Mouse (Mus musculus) limb, embryonic 12.5 days (tissue): Measurements from ENCODE around the gene Gm37240. TPM values are rescaled to one million over a fixed set of nuclear protein-coding genes. Genes with fewer than 3 reads are reported as not detected.

Source experiments
- ATAC-seq: fragments of 200-750 bp; cut with Nextera tagmentation; 2 replicates; pipeline ENCODE4 v1.8.0; 2017; ENCODE audit warnings: low read depth, moderate TSS enrichment; ENCODE audit not compliant: insufficient number of reproducible peaks, insufficient read depth, low FRiP score, low TSS enrichment
- H3K27ac ChIP-seq: fragments of 300-500 bp; sonication (generic); 2 replicates; pipeline ENCODE4 v1.5.1; 2016; ENCODE audit warnings: mild to moderate bottlenecking, moderate library complexity
- H3K27me3 ChIP-seq: fragments of 300-500 bp; sonication (generic); 2 replicates; pipeline ENCODE4 v1.6.1; 2016; ENCODE audit warnings: mild to moderate bottlenecking, moderate library complexity
- H3K36me3 ChIP-seq: fragments of 300-500 bp; sonication (generic); 2 replicates; pipeline ENCODE4 v1.6.1; 2016; ENCODE audit warnings: mild to moderate bottlenecking, moderate library complexity
- H3K4me1 ChIP-seq: fragments of 300-500 bp; sonication (generic); replicated peaks from 2 replicates; pipeline ENCODE4 v1.6.1; 2016
- H3K4me2 ChIP-seq: fragments of 300-500 bp; sonication (generic); 2 replicates; pipeline ENCODE4 v1.6.1; 2016; ENCODE audit warnings: mild to moderate bottlenecking, moderate library complexity
- H3K4me3 ChIP-seq: fragments of 300-500 bp; sonication (generic); replicated peaks from 2 replicates; pipeline ENCODE4 v1.5.1; 2016; ENCODE audit warnings: mild to moderate bottlenecking
- H3K9ac ChIP-seq: fragments of 300-500 bp; sonication (generic); replicated peaks from 2 replicates; pipeline ENCODE4 v1.6.1; 2016; ENCODE audit warnings: mild to moderate bottlenecking, moderate library complexity
- H3K9me3 ChIP-seq: fragments of 300-500 bp; sonication (generic); 2 replicates; pipeline ENCODE4 v1.6.1; 2016; ENCODE audit warnings: mild to moderate bottlenecking, moderate library complexity
- WGBS: fragments of 180-500 bp; shearing (Covaris S2); methylation state at CpG from one replicate; pipeline ENCODE4 v1.1.7; 2016; 5-methylcytosine and 5-hydroxymethylcytosine counted together
- polyA plus RNA-seq: library from polyadenylated mRNA; unstranded; fragments of >200 nt; fragmentation: Nextera tagmentation; extraction: Ambion mirVana; gene quantifications from 2 replicates; pipeline ENCODE4 v1.2.1, GENCODE M21; 2016

The Gm37240 gene
- polyA plus RNA-seq, 1 experiment from 2014 or later, result 3.4 TPM

DNA sequence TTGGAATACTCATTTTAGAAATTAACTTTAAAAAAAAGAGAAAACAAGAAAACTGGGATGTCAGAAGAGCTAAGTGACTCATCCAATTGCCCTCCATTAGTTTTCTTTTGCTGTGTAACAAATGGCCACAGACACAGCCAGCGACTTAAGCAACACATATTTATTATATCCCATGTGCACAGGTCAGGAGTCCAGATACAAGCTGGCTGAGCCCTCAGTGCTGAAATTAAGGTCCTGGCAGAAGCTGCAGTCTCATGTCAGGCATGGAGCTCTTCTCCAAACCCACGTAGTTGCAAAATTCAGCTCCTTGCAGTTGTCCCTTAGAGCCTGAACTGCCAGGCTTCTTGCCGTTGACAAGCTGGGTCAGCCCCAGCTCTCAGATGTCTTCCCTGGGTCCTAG lies 504.0 kb downstream of the Gm37240 start:
- H3K27me3 ChIP-seq, result no peaks in the 10 kb centered on the region
- ATAC-seq, result no peak
- H3K36me3 ChIP-seq, result no peaks in the 10 kb centered on the region
- no peak overlapping the region for H3K27ac ChIP-seq
- peaks cover 8% of the 10 kb centered on the region for H3K4me1 ChIP-seq
- H3K4me2 ChIP-seq, result no peak overlapping the region
- no peak overlapping the region for H3K4me3 ChIP-seq
- no peaks in the 10 kb centered on the region for H3K9me3 ChIP-seq
- no peak overlapping the region for H3K9ac ChIP-seq
- WGBS, result 73% methylated on average over 3 of the region's 3 CpGs

DNA sequence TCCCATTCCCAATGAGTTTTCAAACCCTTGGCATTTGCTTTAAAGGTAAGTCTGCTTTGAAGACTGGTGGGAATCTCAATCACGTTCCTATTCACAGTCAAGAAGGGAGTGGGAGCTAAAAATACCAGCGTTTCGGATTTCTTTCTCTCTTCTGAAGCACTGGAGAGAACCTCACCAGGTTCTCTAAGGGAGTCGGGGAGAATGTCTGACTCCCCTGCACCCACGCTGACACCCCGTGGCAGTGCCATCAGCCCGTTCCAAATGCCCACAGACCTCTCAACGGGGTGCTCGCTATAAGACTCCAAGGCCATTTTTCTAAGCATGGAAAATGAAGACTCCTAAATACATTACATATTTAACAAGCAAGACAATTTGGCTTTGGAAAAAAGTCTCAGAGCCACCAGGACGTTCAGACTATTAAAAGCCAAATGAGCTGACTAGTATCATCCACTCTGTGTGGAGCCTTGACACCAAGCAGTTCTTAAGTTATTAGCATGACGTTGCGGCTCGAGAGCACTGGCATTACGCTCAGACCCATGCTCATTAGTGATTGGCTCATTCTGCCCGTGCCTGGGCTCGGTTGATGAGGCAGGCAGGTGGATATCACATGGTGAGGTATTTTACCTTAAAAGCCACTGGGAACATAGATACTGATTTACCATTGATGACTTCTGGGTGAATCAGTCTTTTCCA lies 508.5 kb downstream of the Gm37240 start:
- no peak for ATAC-seq
- H3K9me3 ChIP-seq, result 0 out of 2 replicates have a peak, but pooled peaks cover 7% of the 10 kb centered on the region
- H3K9ac ChIP-seq, result no peak overlapping the region
- no peak overlapping the region for H3K4me2 ChIP-seq
- 47% methylated on average over 16 of the region's 16 CpGs for WGBS
- H3K27me3 ChIP-seq, result no peaks in the 10 kb centered on the region
- peaks cover 12% of the 10 kb centered on the region for H3K4me1 ChIP-seq
- no peak overlapping the region for H3K4me3 ChIP-seq
- H3K27ac ChIP-seq, result no peak overlapping the region
- H3K36me3 ChIP-seq, result no peaks in the 10 kb centered on the region

DNA sequence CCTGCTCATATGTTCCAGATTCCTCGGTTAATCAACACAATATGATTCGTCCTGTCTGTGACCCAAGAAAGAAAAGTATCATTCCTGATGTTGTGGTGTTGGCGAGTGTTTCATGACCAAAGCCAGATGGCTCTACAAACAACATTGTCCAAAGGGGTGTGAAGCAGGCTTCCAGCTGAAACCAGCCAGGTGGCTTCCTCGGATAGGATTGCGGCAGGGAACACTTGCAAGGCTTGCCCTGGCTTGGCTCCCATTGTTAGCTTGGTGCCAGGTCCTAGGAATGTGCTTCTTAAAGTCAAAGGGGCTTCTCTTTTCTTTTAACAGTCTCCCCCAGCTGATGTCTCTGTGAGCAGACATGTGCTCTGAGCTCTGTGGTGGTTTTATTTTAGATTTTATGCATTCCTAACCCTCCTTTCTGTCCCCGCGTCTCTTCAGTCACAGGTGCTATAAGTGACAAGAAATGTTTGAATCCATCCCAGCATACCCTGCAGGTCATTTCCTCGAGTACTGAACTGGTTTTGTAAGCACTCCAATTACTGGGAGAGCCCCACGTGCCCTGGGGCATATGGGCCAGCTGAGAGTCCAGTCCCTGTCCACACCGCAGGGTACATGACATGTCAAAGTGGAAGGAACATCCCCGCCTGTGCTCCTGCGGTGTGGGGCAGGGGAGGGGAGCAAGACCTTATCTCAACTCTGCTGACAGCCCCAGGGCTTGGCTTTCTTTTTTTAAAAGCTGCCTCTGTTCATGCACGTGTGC lies 509.2 kb downstream of the Gm37240 start:
- WGBS, result 43% methylated on average over 13 of the region's 13 CpGs
- Histone ChIP-seq H3K9ac (no peak overlapping the region), H3K9me3 (0 out of 2 replicates have a peak, but pooled peaks cover 7% of the 10 kb centered on the region), H3K4me1 (peaks cover 12% of the 10 kb centered on the region), H3K4me2 (no peak overlapping the region), H3K27me3 (no peaks in the 10 kb centered on the region), H3K36me3 (no peaks in the 10 kb centered on the region), H3K4me3 (no peak overlapping the region), H3K27ac (no peak overlapping the region)
- no peak for ATAC-seq

DNA sequence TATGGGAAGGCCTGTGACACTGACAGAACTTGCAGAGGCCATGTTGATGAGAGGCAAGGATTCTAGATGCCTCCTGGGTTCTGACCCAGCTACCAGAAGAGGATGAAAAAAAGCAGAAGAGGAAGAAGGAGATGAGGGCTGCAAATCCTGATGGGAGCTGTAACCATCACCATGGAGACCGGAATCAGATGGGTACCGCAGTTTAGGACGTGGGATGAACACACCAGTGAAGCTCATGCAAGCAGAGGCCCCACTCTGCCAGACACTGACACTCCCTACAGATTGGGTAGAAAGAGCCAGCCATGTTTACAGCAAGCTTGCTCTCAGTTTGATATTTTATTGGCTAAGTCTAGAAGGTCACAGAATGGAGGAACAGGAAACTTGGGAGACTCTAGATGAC lies 509.8 kb downstream of the Gm37240 start:
- no peak for ATAC-seq
- Histone ChIP-seq H3K4me3 (no peak overlapping the region), H3K27ac (no peak overlapping the region), H3K27me3 (no peaks in the 10 kb centered on the region), H3K36me3 (no peaks in the 10 kb centered on the region), H3K9me3 (0 out of 2 replicates have a peak, but pooled peaks cover 7% of the 10 kb centered on the region), H3K4me1 (peaks cover 12% of the 10 kb centered on the region), H3K9ac (no peak overlapping the region), H3K4me2 (no peak overlapping the region)
- 88% methylated on average over 3 of the region's 3 CpGs for WGBS

DNA sequence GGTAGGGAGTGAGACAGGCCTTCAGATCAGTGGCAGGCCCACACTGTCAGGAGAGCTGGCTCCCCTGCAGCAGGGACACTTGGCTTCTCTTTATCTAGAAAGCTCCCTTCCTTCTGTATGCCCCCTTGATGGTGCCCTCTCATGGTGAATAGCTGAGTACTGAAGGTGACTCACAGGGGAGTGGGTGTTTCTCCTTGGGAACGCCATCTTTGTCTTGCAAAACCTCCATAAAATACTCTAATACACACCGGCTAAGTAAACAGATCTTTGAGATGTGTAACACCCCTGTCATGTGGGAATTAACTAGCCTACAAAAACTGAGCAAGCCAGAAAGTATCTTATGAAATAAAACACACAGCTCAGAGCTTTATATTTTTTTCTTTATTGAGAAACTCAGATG lies 510.8 kb downstream of the Gm37240 start:
- Histone ChIP-seq H3K4me3 (no peak overlapping the region), H3K4me1 (peaks cover 12% of the 10 kb centered on the region), H3K36me3 (no peaks in the 10 kb centered on the region), H3K9me3 (0 out of 2 replicates have a peak, but pooled peaks cover 7% of the 10 kb centered on the region), H3K9ac (no peak overlapping the region), H3K27ac (no peak overlapping the region), H3K4me2 (no peak overlapping the region), H3K27me3 (no peaks in the 10 kb centered on the region)
- WGBS, result 87% methylated on average over 2 of the region's 2 CpGs
- no peak for ATAC-seq

DNA sequence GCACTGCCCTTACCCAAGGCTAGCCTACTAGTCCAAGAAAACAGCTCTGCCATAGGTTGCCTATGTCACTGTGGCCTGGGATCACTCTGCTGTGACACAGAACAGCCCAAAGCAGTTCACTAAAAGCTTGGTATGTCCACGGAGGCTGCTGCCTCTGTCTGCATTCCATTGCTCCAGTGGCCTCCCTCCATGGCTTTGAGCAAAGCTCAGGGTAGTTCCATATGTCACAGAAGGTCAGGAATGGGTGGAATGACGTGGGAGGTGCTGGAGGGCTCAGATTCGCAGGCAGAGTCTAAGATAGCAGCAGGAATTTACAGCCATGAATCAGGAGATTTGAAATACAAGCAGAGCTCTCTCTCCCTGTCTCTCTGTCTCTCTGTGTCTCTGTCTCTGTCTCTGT lies 514.3 kb downstream of the Gm37240 start:
- Histone ChIP-seq H3K4me1 (peaks cover 5% of the 10 kb centered on the region), H3K4me2 (no peak overlapping the region), H3K36me3 (no peaks in the 10 kb centered on the region), H3K4me3 (no peak overlapping the region), H3K27ac (no peak overlapping the region), H3K9ac (no peak overlapping the region), H3K27me3 (no peaks in the 10 kb centered on the region), H3K9me3 (0 out of 2 replicates have a peak, but pooled peaks cover 7% of the 10 kb centered on the region)
- WGBS, result 5% methylated on average over 3 of the region's 3 CpGs
- no peak; the same call in 1 of the 2 replicates for ATAC-seq

DNA sequence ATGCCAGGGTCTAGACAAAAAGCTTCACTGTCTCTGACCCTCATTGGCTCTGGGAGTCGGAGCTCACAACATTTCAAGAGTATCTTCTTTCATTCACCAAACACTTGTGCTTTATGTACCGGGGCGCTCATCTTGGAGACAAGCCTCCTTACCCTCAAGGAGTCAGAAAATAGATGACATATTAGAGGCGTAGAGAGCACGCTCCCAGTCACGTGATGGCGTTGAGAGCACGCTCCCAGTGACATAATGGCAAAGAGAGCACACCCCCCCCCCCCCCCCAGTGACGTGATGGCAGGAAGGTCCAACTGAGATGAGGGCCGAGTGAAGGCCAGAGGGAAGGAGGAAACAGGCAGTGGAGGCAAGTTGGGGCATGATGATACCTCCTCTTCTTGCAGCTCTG lies 517.5 kb downstream of the Gm37240 start:
- Histone ChIP-seq H3K9ac (no peak overlapping the region), H3K36me3 (no peaks in the 10 kb centered on the region), H3K4me1 (peaks cover 4% of the 10 kb centered on the region; the same call in 1 of the 2 replicates), H3K27me3 (no peaks in the 10 kb centered on the region), H3K4me2 (no peak overlapping the region), H3K4me3 (no peak overlapping the region), H3K9me3 (no peaks in the 10 kb centered on the region), H3K27ac (no peak overlapping the region)
- no peak for ATAC-seq
- WGBS, result 82% methylated on average over 10 of the region's 10 CpGs

DNA sequence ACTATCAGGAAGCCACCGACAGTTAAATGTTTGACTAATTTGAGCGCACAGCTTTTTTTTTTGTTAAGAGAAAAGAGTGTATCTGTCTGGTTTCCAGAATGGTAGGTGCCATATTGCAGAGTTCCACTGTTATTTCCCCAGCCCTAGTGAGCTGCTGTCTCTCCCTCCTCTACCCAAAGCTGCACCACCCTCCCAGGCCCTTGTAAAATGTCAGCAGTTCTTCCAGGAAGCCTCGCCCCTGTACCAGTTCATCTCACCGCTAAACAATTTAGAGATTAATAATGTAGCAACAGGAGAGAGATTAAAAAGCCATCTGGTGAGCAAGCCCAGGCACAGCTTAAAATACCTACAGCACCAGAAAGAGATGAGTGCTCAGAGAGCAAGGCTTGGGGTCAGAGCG lies 518.2 kb downstream of the Gm37240 start:
- H3K9ac ChIP-seq, result no peak overlapping the region
- H3K27me3 ChIP-seq, result no peaks in the 10 kb centered on the region
- no peaks in the 10 kb centered on the region for H3K36me3 ChIP-seq
- no peak overlapping the region for H3K4me3 ChIP-seq
- ATAC-seq, result no peak
- H3K27ac ChIP-seq, result no peak overlapping the region
- no peaks in the 10 kb centered on the region for H3K9me3 ChIP-seq
- whole genome bisulfite sequencing, result 67% methylated on average over 5 of the region's 5 CpGs
- H3K4me2 ChIP-seq, result no peak overlapping the region
- H3K4me1 ChIP-seq, result peaks cover 4% of the 10 kb centered on the region; the same call in 1 of the 2 replicates

DNA sequence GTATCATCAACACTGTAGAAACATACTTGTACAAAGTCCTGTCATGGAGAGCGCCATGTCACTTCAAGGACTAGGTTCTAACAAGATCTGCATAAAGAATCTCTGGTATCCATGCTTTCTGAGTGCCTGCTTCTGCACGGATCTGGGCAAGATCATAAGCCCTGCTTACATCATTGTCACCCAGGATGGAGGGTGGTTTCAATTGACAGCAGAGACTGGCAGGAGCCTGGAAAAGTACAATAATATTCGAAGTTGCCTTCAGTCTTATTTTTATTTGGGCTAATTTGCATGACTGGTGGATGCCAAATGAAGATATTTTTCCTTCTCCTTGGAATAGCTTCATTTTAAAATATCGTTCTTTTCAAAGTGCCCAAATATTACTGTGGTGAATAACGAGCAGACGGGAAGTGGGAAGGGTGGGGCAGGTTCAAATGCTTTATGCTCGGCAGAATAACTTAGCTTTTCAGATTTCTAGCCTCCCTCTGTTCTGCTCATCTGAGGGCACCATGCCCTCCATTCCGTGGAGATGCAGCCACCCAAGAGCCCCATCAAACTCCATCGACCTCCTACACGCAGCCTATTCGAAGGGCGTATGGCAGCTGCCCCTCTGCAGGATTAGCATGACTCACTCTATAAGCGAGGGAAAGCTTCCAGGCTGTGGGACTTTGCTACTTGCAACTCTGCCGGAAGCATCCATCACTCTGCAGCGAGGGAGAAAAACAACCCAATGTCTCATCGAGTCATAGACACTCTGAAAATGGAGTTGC lies 518.8 kb downstream of the Gm37240 start:
- whole genome bisulfite sequencing, result 80% methylated on average over 16 of the region's 16 CpGs
- Histone ChIP-seq H3K4me3 (no peak overlapping the region), H3K9ac (no peak overlapping the region), H3K27ac (no peak overlapping the region), H3K27me3 (no peaks in the 10 kb centered on the region), H3K36me3 (no peaks in the 10 kb centered on the region), H3K4me1 (peaks cover 4% of the 10 kb centered on the region; the same call in 1 of the 2 replicates), H3K9me3 (no peaks in the 10 kb centered on the region), H3K4me2 (no peak overlapping the region)
- ATAC-seq, result no peak

DNA sequence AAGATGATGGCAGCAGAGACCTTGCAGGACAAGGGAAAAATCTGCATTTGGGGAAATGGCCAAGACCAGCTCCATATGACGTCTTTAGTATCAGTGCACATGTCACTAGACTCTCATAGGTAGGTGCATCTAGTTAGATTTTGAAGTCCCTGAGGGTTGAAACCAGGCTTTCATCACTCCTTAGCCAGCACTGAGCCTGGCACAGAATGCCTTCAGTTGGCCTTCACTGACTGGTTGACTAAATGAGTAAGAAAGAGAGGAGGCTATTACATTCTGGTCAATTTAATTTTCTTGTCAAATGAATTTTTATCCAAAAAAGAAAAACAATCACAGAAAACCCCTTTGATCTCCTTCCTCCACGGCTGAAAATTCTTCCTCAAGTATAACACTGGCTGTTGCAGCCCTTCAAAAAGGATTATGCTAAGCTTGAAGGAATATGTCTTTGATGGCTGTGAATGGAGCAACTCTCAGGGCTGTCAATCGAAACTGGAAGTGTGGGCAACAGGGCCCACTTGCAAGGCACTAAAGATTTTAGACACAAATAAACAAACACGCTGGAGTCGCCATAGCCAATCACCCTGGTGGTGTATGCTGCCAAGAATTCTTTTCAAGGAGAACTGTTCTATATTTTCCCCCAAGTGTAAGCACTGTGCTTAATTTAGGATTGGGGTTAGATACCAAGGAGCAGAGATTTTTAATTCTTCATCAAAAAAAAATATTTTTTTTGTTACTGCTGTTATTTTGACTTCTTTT lies 522.6 kb downstream of the Gm37240 start:
- no peaks in the 10 kb centered on the region for H3K9me3 ChIP-seq
- H3K27me3 ChIP-seq, result no peaks in the 10 kb centered on the region
- no peak for ATAC-seq
- H3K4me3 ChIP-seq, result no peak overlapping the region
- no peak overlapping the region for H3K27ac ChIP-seq
- no peak overlapping the region for H3K4me2 ChIP-seq
- no peak overlapping the region for H3K9ac ChIP-seq
- 69% methylated on average over 5 of the region's 5 CpGs for WGBS
- H3K4me1 ChIP-seq, result peaks cover 4% of the 10 kb centered on the region; the same call in 1 of the 2 replicates
- H3K36me3 ChIP-seq, result no peaks in the 10 kb centered on the region
